In genomic region chr1:131213361-131213760, GRCm38 (mm10) we compare ENCODE assay signal across 30 mouse cellular contexts. TPM values are rescaled to one million over a fixed set of nuclear protein-coding genes. Genes with fewer than 3 reads are reported as not detected.
DNase-seq lines count a peak whose midpoint lies in the region; ATAC-seq and TF ChIP-seq lines count a peak whose summit lies in the region.
"Had no signal": no experiment of that assay in that cellular context is flagged by ENCODE, and none has a peak within 500 bp of the region (broad histone marks: within the 10 kb centered on the region; RNA-seq: fewer than 3 reads in every experiment).

No protein-coding gene starts in this region.

- H3K9me3 ChIP-seq in embryonic facial prominence, embryonic 14.5 days (ENCODE audit: control insufficient read depth, low read length): no peaks in the 10 kb centered on the region
- no peaks in the 10 kb centered on the region for H3K9me3 ChIP-seq in embryonic facial prominence, embryonic 10.5 days
- no peaks in the 10 kb centered on the region for H3K9me3 ChIP-seq in intestine, embryonic 15.5 days
- H3K9me3 ChIP-seq in intestine, embryonic 16.5 days (ENCODE audit: control insufficient read depth, low read length): no peaks in the 10 kb centered on the region
- no peaks in the 10 kb centered on the region for H3K9me3 ChIP-seq in lung, embryonic 15.5 days
- no peaks in the 10 kb centered on the region for H3K9me3 ChIP-seq in stomach, embryonic 14.5 days (ENCODE audit: control insufficient read depth, low read depth, low read length)
- H3K9me3 ChIP-seq in stomach, postnatal 0 days (ENCODE audit: control insufficient read depth, low read length): no peaks in the 10 kb centered on the region
- H3K9me3 ChIP-seq: embryonic facial prominence, embryonic 15.5 days; forebrain, embryonic 12.5 days; hindbrain, embryonic 10.5 days; hindbrain, embryonic 15.5 days; midbrain, embryonic 13.5 days; neural tube, embryonic 13.5 days had no signal

- H3K27ac ChIP-seq in embryonic facial prominence, embryonic 14.5 days (replicated peaks; ENCODE audit: low read depth, low read length): no peak overlapping the region
- no peak overlapping the region for H3K27ac ChIP-seq in embryonic facial prominence, embryonic 10.5 days (replicated peaks)
- H3K27ac ChIP-seq in intestine, embryonic 15.5 days: peak overlapping the region; percentile 19; the same call in 1 of the 2 replicates
- H3K27ac ChIP-seq in intestine, embryonic 16.5 days (ENCODE audit: low read length): no peak overlapping the region
- peak overlapping the region; percentile 56 for H3K27ac ChIP-seq in lung, embryonic 15.5 days
- H3K27ac ChIP-seq in stomach, embryonic 14.5 days (ENCODE audit: low read length): peak overlapping the region; percentile 22
- no peak overlapping the region for H3K27ac ChIP-seq in stomach, postnatal 0 days (replicated peaks)
- H3K27ac ChIP-seq: embryonic facial prominence, embryonic 15.5 days; forebrain, embryonic 12.5 days; hindbrain, embryonic 10.5 days; hindbrain, embryonic 15.5 days; liver, embryonic 14.5 days; macrophage; midbrain, embryonic 13.5 days; neural tube, embryonic 13.5 days had no signal

- no peaks in the 10 kb centered on the region for H3K27me3 ChIP-seq in embryonic facial prominence, embryonic 14.5 days (replicated peaks; ENCODE audit: control insufficient read depth, insufficient read depth, low read length)
- no peaks in the 10 kb centered on the region for H3K27me3 ChIP-seq in embryonic facial prominence, embryonic 10.5 days (replicated peaks; ENCODE audit: low read depth, poor library complexity, severe bottlenecking)
- H3K27me3 ChIP-seq in intestine, embryonic 15.5 days (replicated peaks): no peaks in the 10 kb centered on the region
- no peaks in the 10 kb centered on the region for H3K27me3 ChIP-seq in intestine, embryonic 16.5 days (replicated peaks; ENCODE audit: control insufficient read depth, insufficient read depth, low read length)
- no peaks in the 10 kb centered on the region for H3K27me3 ChIP-seq in lung, embryonic 15.5 days
- no peaks in the 10 kb centered on the region for H3K27me3 ChIP-seq in stomach, embryonic 14.5 days (ENCODE audit: control insufficient read depth, insufficient read depth, low read length)
- no peaks in the 10 kb centered on the region for H3K27me3 ChIP-seq in stomach, postnatal 0 days (ENCODE audit: control insufficient read depth, insufficient read depth, low read length)
- H3K27me3 ChIP-seq: embryonic facial prominence, embryonic 15.5 days; forebrain, embryonic 12.5 days; hindbrain, embryonic 15.5 days; midbrain, embryonic 13.5 days; neural tube, embryonic 13.5 days had no signal

- no peak overlapping the region for H3K9ac ChIP-seq in embryonic facial prominence, embryonic 14.5 days (ENCODE audit: low read depth, low read length)
- no peak overlapping the region for H3K9ac ChIP-seq in intestine, embryonic 15.5 days
- H3K9ac ChIP-seq in intestine, embryonic 16.5 days (ENCODE audit: low read depth, low read length): no peak overlapping the region
- no peak overlapping the region for H3K9ac ChIP-seq in lung, embryonic 15.5 days
- no peak overlapping the region for H3K9ac ChIP-seq in stomach, embryonic 14.5 days (replicated peaks; ENCODE audit: low read depth, low read length)
- no peak overlapping the region for H3K9ac ChIP-seq in stomach, postnatal 0 days (ENCODE audit: low read length)
- H3K9ac ChIP-seq: embryonic facial prominence, embryonic 15.5 days; forebrain, embryonic 12.5 days; forebrain, postnatal 0 days; hindbrain, embryonic 15.5 days; liver, embryonic 14.5 days; midbrain, embryonic 13.5 days; neural tube, embryonic 13.5 days had no signal

- ATAC-seq in embryonic facial prominence, embryonic 14.5 days (ENCODE audit: low read depth): peak; percentile 26; the same call in 1 of the 2 replicates
- ATAC-seq in intestine, embryonic 15.5 days: no peak
- ATAC-seq in intestine, embryonic 16.5 days: no peak
- ATAC-seq in lung, embryonic 15.5 days (ENCODE audit: borderline replicate concordance, extremely low read depth, low FRiP score, low TSS enrichment): no peak
- ATAC-seq in stomach, embryonic 14.5 days (ENCODE audit: insufficient number of reproducible peaks, insufficient read depth, low FRiP score, low read depth): no peak
- ATAC-seq in stomach, postnatal 0 days (ENCODE audit: low FRiP score, low TSS enrichment): no peak
- ATAC-seq: activated CD4-positive, CD25-positive, alpha-beta regulatory T cell, adult 4 months; forebrain, postnatal 0 days; inflammation-experienced regulatory T-cells, adult 6 months; midbrain, embryonic 13.5 days had no signal

- no peak overlapping the region for H3K4me3 ChIP-seq in embryonic facial prominence, embryonic 14.5 days (ENCODE audit: low read depth, low read length)
- no peak overlapping the region for H3K4me3 ChIP-seq in embryonic facial prominence, embryonic 10.5 days
- no peak overlapping the region for H3K4me3 ChIP-seq in intestine, embryonic 15.5 days (replicated peaks)
- no peak overlapping the region for H3K4me3 ChIP-seq in intestine, embryonic 16.5 days (ENCODE audit: low read length)
- no peak overlapping the region for H3K4me3 ChIP-seq in lung, embryonic 15.5 days
- H3K4me3 ChIP-seq in stomach, embryonic 14.5 days (ENCODE audit: low read depth, low read length): no peak overlapping the region
- no peak overlapping the region for H3K4me3 ChIP-seq in stomach, postnatal 0 days (ENCODE audit: low read depth, low read length)
- H3K4me3 ChIP-seq: embryonic facial prominence, embryonic 15.5 days; forebrain, embryonic 12.5 days; hindbrain, embryonic 10.5 days; hindbrain, embryonic 15.5 days; midbrain, embryonic 13.5 days; neural tube, embryonic 13.5 days had no signal

- no peak for TF ChIP-seq CTCF in stomach, postnatal 0 days (IDR thresholded peaks at IDR 0.05; ENCODE audit: low read depth)

- DNase-seq in embryonic facial prominence, embryonic 14.5 days (ENCODE audit: low spot score): no peak
- no peak for DNase-seq in embryonic facial prominence, embryonic 10.5 days (ENCODE audit: low spot score)
- no peak for DNase-seq in lung, postnatal 14 days
- DNase-seq in stomach, postnatal 0 days (ENCODE audit: low spot score): no peak
- DNase-seq: adrenal gland, adult 2 months; adrenal gland, postnatal 36 days; cerebellum, adult 18-20 months; cerebellum, postnatal 10 days; forebrain, postnatal 0 days; kidney, adult 9 months; kidney, postnatal 10 days; layer of hippocampus, postnatal 36 days; liver; thymus, adult 18-20 months; thymus, postnatal 25 days had no signal

- peaks cover 6% of the 10 kb centered on the region for H3K4me1 ChIP-seq in embryonic facial prominence, embryonic 14.5 days (ENCODE audit: control insufficient read depth, insufficient read depth, low read length)
- 0 out of 2 replicates have a peak, but pooled peaks cover 4% of the 10 kb centered on the region for H3K4me1 ChIP-seq in embryonic facial prominence, embryonic 10.5 days
- H3K4me1 ChIP-seq in intestine, embryonic 15.5 days (replicated peaks): peaks cover 17% of the 10 kb centered on the region
- H3K4me1 ChIP-seq in intestine, embryonic 16.5 days (ENCODE audit: control insufficient read depth, insufficient read depth, low read length): peaks cover 13% of the 10 kb centered on the region; the same call in 1 of the 2 replicates
- peaks cover 18% of the 10 kb centered on the region for H3K4me1 ChIP-seq in lung, embryonic 15.5 days
- H3K4me1 ChIP-seq in stomach, embryonic 14.5 days (ENCODE audit: control insufficient read depth, insufficient read depth, low read length): peaks cover 18% of the 10 kb centered on the region; the same call in 1 of the 2 replicates
- peaks cover 4% of the 10 kb centered on the region; the same call in 1 of the 2 replicates for H3K4me1 ChIP-seq in stomach, postnatal 0 days (replicated peaks; ENCODE audit: control insufficient read depth, insufficient read depth)
- H3K4me1 ChIP-seq: forebrain, embryonic 12.5 days; hindbrain, embryonic 10.5 days; midbrain, embryonic 13.5 days; neural tube, embryonic 13.5 days had no signal

- WGBS in embryonic facial prominence, embryonic 14.5 days: 67% methylated on average over 5 of the region's 6 CpGs
- 81% methylated on average over 6 of the region's 6 CpGs for WGBS in embryonic facial prominence, embryonic 10.5 days
- 60% methylated on average over 6 of the region's 6 CpGs for WGBS in intestine, embryonic 15.5 days
- 67% methylated on average over 6 of the region's 6 CpGs for WGBS in intestine, embryonic 16.5 days
- 69% methylated on average over 6 of the region's 6 CpGs for WGBS in lung, embryonic 15.5 days
- WGBS in stomach, embryonic 14.5 days: 53% methylated on average over 6 of the region's 6 CpGs
- WGBS in stomach, postnatal 0 days: 50% methylated on average over 6 of the region's 6 CpGs

- no peak overlapping the region for H3K4me2 ChIP-seq in embryonic facial prominence, embryonic 14.5 days (ENCODE audit: low read depth, low read length)
- no peak overlapping the region for H3K4me2 ChIP-seq in intestine, embryonic 15.5 days (replicated peaks)
- H3K4me2 ChIP-seq in intestine, embryonic 16.5 days (ENCODE audit: low read depth, low read length): no peak overlapping the region
- H3K4me2 ChIP-seq in lung, embryonic 15.5 days: no peak overlapping the region
- no peak overlapping the region for H3K4me2 ChIP-seq in stomach, embryonic 14.5 days (replicated peaks; ENCODE audit: low read depth, low read length)
- H3K4me2 ChIP-seq in stomach, postnatal 0 days (replicated peaks; ENCODE audit: low read depth): no peak overlapping the region
- H3K4me2 ChIP-seq: embryonic facial prominence, embryonic 15.5 days; forebrain, embryonic 12.5 days; heart, embryonic 11.5 days; hindbrain, embryonic 15.5 days; midbrain, embryonic 13.5 days; neural tube, embryonic 13.5 days had no signal

- H3K36me3 ChIP-seq in embryonic facial prominence, embryonic 14.5 days (ENCODE audit: control insufficient read depth, insufficient read depth, low read length): no peaks in the 10 kb centered on the region
- H3K36me3 ChIP-seq in embryonic facial prominence, embryonic 10.5 days (replicated peaks): no peaks in the 10 kb centered on the region
- H3K36me3 ChIP-seq in intestine, embryonic 15.5 days: no peaks in the 10 kb centered on the region
- H3K36me3 ChIP-seq in intestine, embryonic 16.5 days (ENCODE audit: control insufficient read depth, insufficient read depth, low read length): no peaks in the 10 kb centered on the region
- no peaks in the 10 kb centered on the region for H3K36me3 ChIP-seq in lung, embryonic 15.5 days
- H3K36me3 ChIP-seq in stomach, embryonic 14.5 days (ENCODE audit: control insufficient read depth, insufficient read depth, low read length): no peaks in the 10 kb centered on the region
- H3K36me3 ChIP-seq in stomach, postnatal 0 days (ENCODE audit: control insufficient read depth, insufficient read depth, low read length): no peaks in the 10 kb centered on the region
- H3K36me3 ChIP-seq: embryonic facial prominence, embryonic 15.5 days; forebrain, embryonic 12.5 days; hindbrain, embryonic 10.5 days; hindbrain, embryonic 15.5 days; midbrain, embryonic 13.5 days; neural tube, embryonic 13.5 days had no signal

- no peak for TF ChIP-seq EP300 in stomach, postnatal 0 days (optimal IDR thresholded peaks at IDR 0.05)

RNA-seq across cellular contexts. Expression of gene Rassf5, which starts 31.7 kb away (rescaled TPM):
- 3.1 and 4.0 TPM in 2 replicates for polyA plus RNA-seq in embryonic facial prominence, embryonic 14.5 days (2014; fragmentation: Nextera tagmentation; extraction: Ambion mirVana)
- polyA plus RNA-seq in embryonic facial prominence, embryonic 10.5 days (2016; fragmentation: Nextera tagmentation; extraction: Ambion mirVana): 1.2 and 1.3 TPM in 2 replicates
- polyA plus RNA-seq in intestine, embryonic 15.5 days (2015; fragmentation: Nextera tagmentation; extraction: Ambion mirVana): 2.8 and 3.1 TPM in 2 replicates
- polyA plus RNA-seq in intestine, embryonic 16.5 days (2015; fragmentation: Nextera tagmentation; extraction: Ambion mirVana): 3.5 and 4.1 TPM in 2 replicates
- polyA plus RNA-seq in lung, embryonic 15.5 days (2015; fragmentation: Nextera tagmentation; extraction: Ambion mirVana): 4.2 and 6.5 TPM in 2 replicates
- polyA plus RNA-seq in stomach, embryonic 14.5 days (2014; fragmentation: Nextera tagmentation; extraction: Ambion mirVana): 3.6 and 3.8 TPM in 2 replicates
- polyA plus RNA-seq in stomach, postnatal 0 days (2015; fragmentation: Nextera tagmentation; extraction: Ambion mirVana): 7.9 and 8.6 TPM in 2 replicates

Comparison
In these comparisons a context has a peak if more than half of its experiments do, and no peak if none do; other contexts are left out.
1. H3K27ac ChIP-seq: peak in intestine, embryonic 15.5 days (single experiment), lung, embryonic 15.5 days (single experiment) and stomach, embryonic 14.5 days (single experiment); none in embryonic facial prominence, embryonic 14.5 days (single experiment), embryonic facial prominence, embryonic 10.5 days (single experiment), intestine, embryonic 16.5 days (single experiment) and stomach, postnatal 0 days (single experiment).